Mouse (Mus musculus) left cerebral cortex, postnatal 36 days (tissue): ENCODE data around the gene Prss33. TPM values are rescaled to one million over a fixed set of nuclear protein-coding genes. Genes with fewer than 3 reads are reported as not detected.
"Not testable (repeated sequence)": the region's sequence is repeated elsewhere in the genome, so short reads cannot be mapped to it uniquely, and the experiment has no call there.

Source experiments
- DNase-seq, 2 experiments: peaks; one replicate each; pipeline ENCODE4 v3.0.0; 2021 to 2022; ENCODE audit warnings: low spot score in 2 of 2, mixed read lengths in 1 of 2
- intact Hi-C: fragments of 180-260 bp; cut with DNase I; formaldehyde crosslinking; loops from one replicate; pipeline ENCODE4 v1.15.1; 2025
- total RNA-seq, 2 experiments: library from RNA; stranded (reverse); gene quantifications; 2 replicates each; pipeline ENCODE4 v1.2.3; 2021

The Prss33 gene
- total RNA-seq, result not detected

DNA sequence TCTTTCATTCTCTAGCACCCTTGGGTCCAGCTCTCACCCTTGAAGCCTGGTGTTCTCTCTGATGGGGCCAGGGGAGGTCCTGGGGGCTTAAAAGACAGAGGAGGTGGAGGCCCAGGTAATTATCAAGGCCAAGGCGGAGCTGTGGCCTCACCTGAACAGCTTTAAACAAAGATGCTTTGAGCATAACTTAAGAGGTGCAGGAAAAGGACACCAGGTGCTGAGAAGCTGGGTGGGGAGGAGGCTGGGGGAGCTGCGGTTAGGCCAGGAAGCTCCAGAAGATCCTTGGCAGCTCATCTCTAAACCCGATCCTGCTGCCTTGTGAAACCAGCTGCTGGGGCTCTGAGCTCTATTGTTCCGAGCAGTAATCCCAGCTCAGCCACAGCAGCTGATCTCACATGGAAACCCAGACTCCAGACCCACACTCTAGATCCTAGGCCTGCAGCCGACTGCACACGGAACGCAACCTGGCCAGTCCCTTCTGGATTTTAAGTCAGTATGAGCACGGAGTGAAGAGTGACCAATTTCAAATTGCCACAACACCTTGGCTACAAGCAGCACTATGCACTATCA lies at the start of gene Prss33:
TSS of gene Prss33 (minus strand) at position 51 of the 570 bp plus-strand sequence.
- DNase-seq, result no peak
- intact Hi-C loops, result no loop called here

DNA sequence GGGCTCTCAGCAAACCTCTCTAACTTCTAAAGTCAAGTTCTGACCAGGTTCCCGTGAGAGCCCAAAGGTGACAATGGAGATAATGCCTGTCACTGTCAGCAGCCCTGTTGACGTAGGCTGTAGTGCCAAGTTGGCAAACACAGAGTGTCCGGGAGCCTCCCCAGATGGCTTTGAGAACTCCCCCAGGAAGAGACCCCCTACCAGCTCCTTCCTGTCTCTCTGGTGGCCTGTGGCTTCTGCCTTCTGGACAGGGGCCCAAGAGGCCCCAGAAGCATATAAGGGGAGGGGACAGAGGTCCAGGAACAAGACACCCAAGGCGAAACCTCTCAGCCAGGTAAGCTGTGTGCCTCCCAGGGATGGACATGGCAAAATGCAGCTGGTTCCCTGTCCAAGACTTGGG lies 44.7 kb upstream of the Prss33 start, which contains the start of the genes Dcpp1 and Dcpp2:
TSS of gene Dcpp1 (plus strand) at position 301 of the 400 bp plus-strand sequence.
TSS of gene Dcpp2 (plus strand) at position 305 of the 400 bp plus-strand sequence.
- DNase-seq, intact Hi-C loops: not testable (repeated sequence)

DNA sequence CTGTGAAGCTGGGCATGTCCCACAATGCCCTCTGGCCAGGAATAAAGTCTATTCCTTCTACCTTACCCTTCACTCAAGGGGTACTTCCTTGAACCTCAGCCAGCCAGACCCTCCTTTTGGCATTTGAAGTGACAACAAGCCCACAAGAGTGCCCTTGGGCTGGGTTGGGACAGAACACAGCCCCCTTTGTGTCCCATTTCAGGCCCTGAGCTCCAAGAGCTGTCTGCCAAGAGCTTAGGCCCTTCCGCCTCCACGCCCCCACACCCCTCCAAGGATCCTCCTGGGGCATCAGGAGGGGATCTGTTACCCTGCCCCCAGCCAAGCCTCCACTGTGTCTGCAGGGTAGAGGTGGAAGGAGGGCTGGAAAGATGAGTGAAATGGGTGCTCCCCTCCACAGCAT lies 41.3 kb upstream of the Prss33 start:
- DNase-seq, result no peak
- intact Hi-C loops, result no loop called here

DNA sequence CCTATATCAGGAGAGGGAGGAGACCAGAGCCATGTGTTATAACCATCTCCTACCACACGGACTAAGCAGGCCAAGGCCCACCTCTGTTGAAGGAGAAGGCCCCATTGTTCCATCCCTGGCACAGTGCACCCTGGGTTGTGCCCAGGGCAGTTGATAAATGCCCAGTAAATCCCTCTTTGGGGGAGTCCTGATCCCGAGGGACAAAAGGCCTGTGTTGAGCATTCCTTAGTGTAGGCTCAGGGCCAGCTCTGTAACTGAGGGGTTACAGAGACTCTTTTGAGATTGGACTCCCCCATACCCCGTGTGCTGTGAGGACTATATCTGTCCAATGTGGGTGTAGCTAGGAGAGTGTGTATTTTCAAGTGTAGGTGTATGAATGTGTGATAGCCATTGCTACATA lies 40.9 kb upstream of the Prss33 start:
- peak; percentile 12 to 20 for DNase-seq

DNA sequence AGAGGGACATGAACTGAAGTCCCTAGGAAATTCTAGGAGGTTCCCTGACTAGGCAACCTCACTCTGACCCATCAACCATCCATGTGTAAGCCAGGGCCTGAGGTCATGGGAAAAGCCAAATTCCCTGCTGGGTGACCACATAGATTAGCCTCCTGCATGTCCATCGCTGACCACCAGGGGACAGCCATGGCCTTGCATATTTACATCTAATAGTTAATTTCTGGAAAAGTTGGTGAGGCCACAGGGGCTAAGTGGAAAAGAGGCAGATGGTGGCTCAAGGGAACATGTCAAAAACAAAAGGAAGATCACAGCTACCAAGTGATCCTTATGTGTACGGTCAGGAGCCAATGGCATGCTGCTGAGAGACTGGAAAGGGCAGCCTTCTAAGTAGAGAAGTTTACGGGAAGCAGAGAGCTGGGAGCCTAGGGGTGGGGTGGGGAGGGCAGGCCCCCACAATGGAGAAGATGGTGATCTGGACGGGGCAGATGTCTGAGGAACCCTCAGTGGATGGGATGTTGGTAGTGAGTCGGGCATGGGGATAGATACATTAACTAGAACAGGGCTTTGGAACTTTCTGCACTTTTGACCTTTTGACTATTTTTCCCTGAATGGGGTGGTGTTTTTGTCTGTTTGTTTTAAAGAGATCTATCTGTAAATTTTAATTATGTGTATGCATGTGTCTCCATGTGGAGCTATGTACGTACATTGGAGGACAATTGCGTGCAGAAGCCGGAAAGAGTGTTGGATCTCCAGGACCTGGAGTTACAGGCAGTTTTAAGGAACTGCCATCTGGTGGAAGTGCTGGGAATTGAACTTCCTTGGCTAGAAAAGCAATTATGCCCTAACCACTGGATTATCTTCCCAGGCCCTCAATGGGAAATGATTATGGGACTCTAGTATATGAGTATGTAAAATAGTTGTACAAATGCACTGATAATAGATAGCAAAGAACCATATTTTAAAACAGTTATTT lies 38.3 kb upstream of the Prss33 start:
- no peak for DNase-seq

More for the DNA sequence above, 40.9 kb upstream of the Prss33 start:
- intact Hi-C loops, result no loop called here

DNA sequence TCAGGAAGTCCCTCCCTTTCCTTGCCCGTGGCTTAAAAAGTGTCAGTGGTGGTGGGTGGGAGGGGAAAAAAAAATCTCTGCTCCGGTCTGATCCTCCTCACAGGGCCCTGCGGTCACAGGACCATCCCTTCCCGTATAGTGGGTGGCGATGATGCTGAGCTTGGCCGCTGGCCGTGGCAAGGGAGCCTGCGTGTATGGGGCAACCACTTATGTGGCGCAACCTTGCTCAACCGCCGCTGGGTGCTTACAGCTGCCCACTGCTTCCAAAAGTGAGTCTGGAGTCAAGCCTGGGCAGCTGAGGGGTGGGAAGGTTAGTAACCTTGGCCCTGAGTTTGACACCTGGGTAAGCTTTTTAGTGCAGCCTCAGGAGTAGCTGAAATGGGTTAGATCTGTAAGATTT lies 32.7 kb upstream of the Prss33 start:
- DNase-seq, result no peak
- intact Hi-C loops, result no loop called here

More for the DNA sequence above, 38.3 kb upstream of the Prss33 start:
- intact Hi-C loops, result loop anchor here (1.0 kb wide), 1 partner anchor 86 kb away; no protein-coding TSS in a partner anchor

DNA sequence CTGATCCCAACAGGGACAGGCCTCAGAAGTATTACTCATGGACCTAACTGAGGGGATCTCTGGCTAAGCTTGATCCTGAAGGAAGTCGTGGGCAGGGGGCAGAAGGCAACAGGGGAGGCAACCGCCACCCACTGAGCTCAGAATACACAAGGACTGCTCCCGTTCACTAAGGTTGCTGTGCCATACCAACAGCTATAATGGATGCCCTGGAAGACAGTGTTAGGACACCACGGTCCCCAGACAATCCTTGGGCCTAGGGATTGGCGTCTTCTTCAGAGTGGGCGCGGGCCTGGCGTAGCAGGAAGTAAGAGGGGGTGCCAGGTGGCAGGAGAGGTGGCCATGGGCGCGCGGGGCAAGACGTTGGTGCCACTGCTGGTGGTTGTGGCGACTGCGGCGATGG lies 31.9 kb upstream of the Prss33 start, which contains the start of gene Prss21:
TSS of gene Prss21 (plus strand) at position 301 of the 400 bp plus-strand sequence.
- no peak for DNase-seq

DNA sequence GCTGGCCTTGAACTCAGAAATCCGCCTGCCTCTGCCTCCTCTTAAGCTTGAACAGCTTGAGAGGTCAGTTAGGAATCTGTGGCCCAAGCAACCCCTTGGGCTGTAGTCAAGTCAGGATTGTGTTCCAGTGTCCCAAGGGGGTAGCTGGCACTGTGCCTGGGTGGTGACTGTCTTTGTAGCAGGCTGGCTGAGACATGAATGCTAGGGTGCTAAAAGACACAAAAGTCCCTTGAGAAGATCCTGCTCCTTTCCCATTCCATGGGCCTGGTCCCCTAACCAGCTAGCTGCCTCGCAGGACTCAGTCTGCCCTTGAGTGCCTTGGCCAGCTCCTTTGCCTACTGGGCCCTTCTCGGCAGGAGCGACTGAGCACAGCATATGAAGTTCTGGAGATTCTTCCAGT lies 27.1 kb upstream of the Prss33 start:
- DNase-seq, result no peak
- intact Hi-C loops, result no loop called here

More for the DNA sequence above, 31.9 kb upstream of the Prss33 start, which contains the start of gene Prss21:
- intact Hi-C loops, result no loop called here

DNA sequence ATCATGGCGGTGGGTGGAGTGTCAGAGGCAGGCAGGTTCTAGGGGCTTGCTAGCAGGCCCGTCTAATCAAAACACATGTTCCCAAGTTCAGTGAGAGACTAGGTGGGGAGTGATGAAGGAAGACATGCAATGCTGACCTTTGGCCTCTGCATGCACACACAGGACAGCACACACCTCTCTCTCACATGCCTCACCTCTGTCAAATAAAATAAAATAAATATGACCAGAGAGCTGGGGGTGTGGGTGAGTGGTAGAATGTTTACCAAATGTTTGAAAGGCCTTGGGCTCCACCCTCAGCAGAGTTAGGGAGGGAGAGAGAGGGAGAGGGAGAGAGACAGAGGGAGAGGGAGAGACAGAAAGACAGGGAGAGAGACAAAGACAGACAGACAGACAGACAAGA lies 22.1 kb upstream of the Prss33 start:
- intact Hi-C loops, result no loop called here
- no peak for DNase-seq

DNA sequence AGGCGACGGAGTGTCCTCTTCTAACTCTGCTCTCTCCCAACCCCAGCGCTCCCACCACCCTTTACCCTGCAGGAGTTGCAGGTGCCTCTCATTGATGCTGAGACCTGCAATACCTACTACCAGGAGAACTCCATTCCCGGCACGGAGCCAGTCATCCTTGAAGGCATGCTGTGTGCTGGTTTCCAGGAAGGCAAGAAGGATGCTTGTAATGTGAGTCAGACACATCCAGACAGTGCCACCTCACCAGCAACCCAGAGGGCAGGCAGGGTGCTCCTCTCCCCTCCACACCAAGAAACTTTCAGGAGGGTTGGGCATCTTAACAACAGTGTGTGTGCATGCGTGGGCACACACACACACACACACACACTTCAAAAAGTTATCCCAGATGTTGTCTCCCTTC lies 21.3 kb upstream of the Prss33 start:
- intact Hi-C loops, result no loop called here

DNA sequence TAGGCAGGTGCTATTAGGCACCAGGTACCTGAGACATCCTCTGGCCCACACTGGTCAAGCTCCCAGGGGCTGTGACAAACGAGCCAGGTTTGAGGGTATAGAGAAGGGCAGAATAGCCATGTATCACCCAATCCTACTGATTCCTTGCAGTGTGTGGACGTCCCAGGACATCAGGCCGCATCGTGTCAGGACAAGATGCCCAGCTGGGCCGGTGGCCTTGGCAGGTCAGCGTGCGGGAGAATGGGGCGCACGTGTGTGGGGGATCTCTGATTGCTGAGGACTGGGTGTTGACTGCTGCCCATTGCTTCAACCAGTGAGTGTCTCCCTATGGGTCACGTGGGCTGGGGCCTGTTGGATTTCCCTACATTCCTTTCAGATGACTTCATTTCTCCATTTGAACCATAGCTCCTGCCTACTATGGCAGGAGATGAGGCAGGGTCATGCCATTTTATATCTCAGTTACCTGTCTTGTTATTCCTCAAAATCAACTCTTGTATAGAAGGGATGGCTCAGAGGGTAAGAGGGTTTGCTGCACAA lies 18.4 kb upstream of the Prss33 start:
- no peak for DNase-seq
- intact Hi-C loops, result loop anchor here (2.0 kb wide), 1 partner anchor 107 kb away; no protein-coding TSS in a partner anchor

More for the DNA sequence above, 21.3 kb upstream of the Prss33 start:
- no peak for DNase-seq

DNA sequence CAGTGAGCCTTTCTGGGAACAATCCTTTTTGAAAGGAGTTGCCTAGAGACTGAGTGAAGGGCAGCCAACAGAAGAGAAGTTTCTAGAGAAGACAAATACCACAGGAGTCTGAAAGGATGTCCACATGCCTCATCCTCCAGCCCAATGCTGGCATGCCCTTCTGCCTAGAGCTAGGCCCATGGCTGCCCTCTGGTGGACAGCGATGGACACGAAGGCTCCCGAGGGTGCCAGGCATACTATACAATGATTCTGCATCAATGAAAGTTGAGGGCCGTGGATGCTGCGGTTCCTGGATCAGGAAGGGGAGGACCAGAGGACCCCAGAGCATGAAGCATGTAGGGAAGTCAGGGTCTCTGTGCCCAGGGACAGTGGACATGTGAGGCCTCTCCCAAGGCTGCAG lies 17.4 kb upstream of the Prss33 start:
- intact Hi-C loops, result no loop called here
- no peak for DNase-seq

DNA sequence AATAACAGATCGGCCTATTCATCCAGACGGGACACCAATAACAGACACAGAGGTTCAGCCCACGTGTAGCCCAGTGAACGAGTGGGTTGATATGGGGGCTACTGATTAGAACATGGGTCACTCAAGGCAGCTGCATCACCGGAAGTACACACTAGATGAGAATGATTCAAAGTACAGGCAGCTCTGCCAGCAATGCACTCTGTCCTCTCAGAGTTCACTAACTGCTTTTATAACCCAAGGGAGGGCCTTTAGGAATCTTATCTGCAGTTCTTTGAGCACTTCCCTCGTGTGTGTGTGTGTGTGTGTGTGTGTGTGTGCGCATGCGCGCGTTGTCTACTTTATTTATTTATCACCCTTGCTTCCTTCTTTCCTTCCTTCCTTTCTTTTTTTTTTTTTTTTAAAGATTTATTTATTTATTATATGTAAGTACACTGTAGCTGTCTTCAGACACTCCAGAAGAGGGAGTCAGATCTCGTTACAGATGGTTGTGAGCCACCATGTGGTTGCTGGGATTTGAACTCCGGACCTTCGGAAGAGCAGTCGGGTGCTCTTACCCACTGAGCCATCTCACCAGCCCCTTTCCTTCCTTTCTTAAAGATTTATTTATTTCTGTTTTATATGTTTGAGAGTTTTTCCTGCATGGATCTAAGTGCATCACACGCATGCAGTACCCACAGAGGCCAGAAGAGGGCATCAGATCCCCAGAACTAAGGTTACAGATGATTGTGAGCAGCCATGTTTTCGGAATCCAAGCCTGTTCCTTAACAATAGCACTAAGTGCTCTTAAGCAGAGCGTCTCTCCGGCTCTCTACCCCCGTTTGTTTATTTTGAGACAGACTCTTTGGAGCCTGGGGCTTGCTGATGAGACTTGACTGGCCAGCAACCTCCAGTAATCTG lies 15.2 kb upstream of the Prss33 start:
- intact Hi-C loops, result no loop called here
- DNase-seq, result peak; percentile 35 to 44

DNA sequence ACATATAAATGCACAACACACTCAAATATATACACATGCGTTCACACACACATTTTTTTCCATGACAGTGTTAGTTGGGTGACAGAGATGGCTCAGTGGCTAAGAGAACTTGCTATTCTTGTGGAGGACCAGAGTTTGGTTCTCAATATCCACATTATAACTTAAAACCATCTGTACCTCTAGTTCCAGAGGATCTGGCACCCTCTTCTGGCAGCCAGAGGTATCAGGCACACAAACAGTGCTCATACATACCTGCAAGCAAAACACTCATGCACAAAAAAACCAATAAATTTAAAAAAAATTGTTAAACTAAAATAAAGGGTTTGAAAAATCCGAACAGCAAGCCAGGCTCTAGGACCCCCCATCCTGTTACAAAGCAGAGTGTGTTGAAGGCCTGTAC lies 14.2 kb upstream of the Prss33 start:
- DNase-seq, result no peak
- intact Hi-C loops, result no loop called here

DNA sequence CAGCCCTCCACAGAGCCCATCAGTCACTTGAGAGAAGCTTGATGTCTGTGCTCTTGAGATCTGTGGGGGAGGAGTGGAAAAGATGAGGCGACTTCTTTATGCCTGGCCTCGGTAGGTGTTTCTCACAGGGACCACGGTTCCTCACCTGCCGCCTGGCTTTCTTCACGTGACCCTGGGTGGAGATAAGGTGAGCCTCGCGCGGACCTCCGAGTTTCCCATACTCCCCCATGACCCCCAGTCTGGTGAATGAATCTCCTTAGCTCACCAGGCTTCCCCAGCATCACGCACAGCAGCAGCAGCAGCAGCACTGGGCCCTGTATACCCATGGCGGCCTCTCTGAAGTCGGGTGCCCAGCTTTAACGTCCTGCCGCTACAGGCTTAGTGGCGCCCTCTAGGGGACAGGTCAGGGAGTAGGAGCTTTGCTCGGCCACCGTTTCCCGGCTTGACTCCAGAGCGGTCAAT lies 8.0 kb upstream of the Prss33 start, which contains the start of the genes Prss32 and Prss41:
TSS of gene Prss32 (plus strand) at position 44 of the 462 bp plus-strand sequence.
TSS of gene Prss41 (minus strand) at position 361 of the 462 bp plus-strand sequence.
- DNase-seq, result no peak
- intact Hi-C loops, result no loop called here

DNA sequence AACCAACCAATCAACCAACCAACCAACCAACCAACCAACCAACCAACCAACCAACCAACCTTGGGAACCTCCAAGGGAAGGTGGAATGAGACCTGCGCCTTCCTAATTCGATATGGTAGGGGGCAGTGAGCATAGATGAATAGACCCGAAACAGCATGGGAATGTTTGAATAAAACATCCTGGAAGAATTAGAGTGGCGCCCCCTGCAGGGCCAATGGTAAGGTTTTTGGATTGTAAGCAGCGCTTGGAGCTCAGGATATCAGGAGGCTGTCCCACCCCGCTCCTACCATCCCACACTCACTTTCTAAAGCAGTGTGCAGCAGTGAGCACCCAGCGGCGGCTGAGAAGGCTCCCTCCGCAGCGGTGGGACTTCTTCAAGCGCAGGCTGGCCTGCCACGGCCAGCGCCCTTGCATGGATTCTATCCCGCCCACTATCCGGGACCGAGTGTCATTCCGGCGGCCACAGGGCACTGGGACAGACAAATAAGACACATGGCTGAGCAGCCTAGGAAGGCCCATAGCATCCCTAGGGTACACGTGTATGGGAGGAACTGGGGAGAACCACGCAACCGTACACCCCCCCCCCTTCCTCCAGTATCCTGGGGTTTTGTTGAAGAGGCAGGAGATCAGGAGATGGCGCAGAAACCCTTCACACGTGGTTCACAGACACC lies 7.4 kb upstream of the Prss33 start:
- intact Hi-C loops, result no loop called here
- no peak for DNase-seq

DNA sequence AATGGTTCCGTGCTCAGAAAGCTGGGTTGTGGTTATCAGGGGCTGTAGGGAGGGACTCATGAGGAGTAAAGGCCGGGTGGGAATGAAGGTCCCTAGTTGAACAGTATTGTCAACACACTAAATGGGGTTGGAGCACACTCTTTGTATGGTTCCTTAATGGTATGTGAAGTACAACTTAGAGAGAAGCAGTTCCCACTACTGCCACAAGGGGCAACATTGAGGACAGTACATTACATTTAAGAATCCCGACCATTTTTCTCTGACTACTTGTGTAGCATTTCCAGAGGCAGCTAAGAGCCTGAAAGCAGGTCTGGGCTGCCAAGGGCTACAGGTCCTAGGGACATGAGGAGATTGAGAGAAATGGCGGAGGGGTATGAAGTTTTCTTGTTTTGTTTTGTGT lies 5.3 kb upstream of the Prss33 start:
- DNase-seq, result peak in 1 of 2 experiments; percentile 43
- intact Hi-C loops, result no loop called here

DNA sequence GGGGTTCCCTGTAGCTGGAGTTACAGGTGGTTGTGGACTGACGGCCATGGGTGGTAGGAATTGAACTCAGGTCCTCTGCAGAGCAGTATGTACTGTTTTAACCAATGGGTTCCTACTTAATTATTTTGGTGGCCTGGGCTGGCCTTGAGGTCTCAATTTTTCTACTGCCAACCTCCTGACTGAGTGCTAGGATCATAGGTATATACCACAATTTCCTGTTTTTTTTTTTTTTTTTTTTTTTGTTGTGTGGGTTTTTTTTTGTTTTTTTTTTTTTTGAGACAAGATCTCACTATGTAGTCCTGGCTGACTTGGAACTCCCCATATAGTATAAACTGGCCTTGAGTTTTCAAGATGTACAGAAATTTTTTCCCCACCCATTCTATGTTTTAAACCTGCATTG lies 4.7 kb downstream of the Prss33 start:
- intact Hi-C loops, result no loop called here

More for the DNA sequence above, 4.7 kb downstream of the Prss33 start:
- DNase-seq, result no peak
